Mouse (Mus musculus) c-Kit-positive CD71-negative TER-119-negative erythroid progenitor cells, embryonic 14.5 days (primary cell): ENCODE data around the gene Nsl1.

Experiments
- DNase-seq: peaks from one replicate; pipeline ENCODE4 v3.0.0-alpha.2; 2013; ENCODE audit warnings: low read depth

Nsl1 gene

DNA sequence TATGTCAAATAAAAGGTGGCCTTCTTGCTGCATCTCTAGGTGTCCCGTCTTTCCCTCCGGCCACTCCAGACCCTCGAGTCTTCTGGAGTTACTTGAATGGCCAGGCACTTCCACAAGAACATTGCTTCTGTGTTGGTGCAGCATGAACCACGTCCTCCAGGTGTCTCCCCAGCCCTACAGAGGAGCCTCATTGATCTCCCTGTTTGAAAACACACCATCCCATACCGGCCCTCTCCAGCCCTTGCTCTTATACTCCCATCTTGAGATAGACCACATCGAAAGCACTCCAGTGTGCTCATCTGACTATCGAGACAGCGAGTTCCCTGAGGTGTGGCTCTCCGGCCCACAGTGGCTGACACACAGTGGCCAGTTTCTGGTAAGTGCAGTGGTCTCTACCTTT lies 32.2 kb downstream of the Nsl1 start:
- no peak for DNase-seq

DNA sequence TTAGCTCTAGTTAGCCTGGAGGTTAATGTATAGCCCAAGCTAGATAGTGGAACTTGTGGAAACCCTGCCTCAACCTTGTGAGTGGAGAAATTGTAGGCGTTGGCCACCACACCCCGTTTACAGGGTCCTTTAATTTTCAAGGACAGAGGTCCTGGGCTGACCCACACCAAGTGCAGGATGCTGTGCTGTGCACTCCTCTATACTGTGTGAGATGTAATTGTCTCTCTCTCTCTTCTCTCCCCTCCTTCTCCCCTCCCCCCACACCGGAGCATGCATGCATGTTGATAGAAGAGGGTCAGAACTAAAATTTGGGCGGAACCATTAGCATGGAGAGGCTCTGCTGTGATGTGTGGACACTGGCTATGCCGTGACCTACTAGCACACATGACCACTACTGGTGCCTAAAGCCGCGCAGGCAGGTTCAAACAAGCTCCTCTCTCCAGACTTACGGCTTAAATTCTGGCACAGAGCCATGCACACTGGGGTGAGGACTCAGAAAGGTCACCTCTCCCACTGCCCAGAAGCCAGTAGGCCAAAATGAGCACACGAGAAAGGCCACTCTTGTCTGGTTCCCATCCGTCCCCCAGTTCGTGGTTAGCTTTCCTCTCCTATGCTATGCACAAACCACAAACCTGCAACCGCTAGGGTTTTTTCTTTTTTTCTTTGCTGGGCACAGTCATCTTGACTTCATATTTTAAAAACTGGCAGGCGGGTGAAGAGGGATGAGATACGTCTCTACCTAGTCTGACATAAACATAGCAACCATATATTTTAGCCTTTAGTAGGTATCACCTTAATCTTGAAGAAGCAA lies 34.3 kb downstream of the Nsl1 start:
- no peak for DNase-seq

GRCm38 (mm10) chr1:191097802-191098747 lies 35.3 kb downstream of the Nsl1 start, which contains the start of gene Batf3:
TSS of gene Batf3 (plus strand) at chr1:191097847.
- DNase-seq: no peak

- DNase-seq: no peak
Observed at GRCm38 (mm10) chr1:191099114-191099513, 36.3 kb downstream of the Nsl1 start.

DNA sequence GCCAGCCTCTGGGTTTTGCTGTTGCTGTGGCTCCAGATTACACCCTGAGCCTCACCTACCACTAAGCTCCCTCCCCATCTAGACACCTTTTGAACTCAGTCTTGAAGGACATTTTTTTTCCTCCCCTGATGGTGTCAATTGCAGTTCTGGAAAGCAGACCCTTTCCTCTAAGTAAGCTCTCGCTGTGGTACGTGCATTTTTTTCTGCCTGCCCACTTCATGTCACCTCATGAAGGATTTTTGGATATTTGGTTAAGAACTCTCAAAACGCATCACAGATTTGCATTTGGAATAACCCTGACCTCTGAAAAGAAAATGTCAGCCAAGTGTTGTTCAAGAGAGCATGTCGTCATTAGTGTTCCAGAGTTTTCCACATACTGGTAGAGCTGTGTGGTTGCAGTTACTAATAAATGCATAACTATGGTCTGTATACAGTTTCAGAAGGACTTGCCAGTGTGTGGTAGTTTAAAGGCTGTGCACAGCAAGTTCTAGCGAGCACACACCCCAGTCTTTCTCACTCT lies 37.0 kb downstream of the Nsl1 start:
- DNase-seq: no peak

- no peak for DNase-seq
Observed at GRCm38 (mm10) chr1:191102730-191103370, 40.0 kb downstream of the Nsl1 start.

DNA sequence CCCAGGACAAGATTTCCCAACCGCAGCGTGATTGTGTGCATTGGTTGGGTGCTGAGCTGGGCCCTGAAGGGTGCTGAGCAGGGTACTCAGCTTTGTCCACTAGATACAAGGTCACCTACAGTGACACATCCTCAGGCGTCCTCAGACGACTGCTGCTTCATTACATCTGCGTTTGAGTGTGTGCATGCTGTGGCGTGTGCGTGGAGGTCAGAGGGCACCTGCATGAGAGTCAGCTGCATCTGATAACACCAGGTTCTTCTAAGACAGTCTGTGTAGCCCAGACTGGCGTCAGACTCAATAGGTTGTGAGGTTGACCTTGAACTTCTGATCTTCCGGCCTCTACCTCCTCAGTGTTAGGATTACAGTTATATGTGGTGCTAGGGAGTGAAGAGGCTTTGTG lies 42.4 kb downstream of the Nsl1 start:
- no peak for DNase-seq

- DNase-seq: no peak
Observed at GRCm38 (mm10) chr1:191107306-191107705, 44.5 kb downstream of the Nsl1 start.

DNA sequence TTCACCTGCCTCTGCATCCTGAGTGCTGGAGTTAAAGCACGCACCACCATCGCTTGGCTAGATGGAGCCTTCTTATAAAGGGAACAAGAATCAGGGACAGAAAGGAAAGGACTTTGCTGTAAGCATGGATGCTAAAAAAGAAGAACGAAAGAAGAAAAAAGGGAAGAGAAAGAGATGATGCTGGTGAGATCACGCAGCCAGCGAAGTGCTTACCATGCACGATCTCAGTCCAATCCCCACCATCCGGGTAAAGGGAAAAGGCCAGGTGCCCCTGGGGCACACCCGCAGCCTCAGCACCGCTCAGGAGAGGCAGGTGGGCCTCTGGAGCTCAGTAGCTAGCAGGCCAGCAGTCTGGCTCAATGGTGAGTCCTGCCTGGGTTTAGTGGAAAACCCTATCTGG lies 47.1 kb downstream of the Nsl1 start:
- DNase-seq: no peak

- no peak for DNase-seq
Observed at GRCm38 (mm10) chr1:191111146-191111545, 48.3 kb downstream of the Nsl1 start.

DNA sequence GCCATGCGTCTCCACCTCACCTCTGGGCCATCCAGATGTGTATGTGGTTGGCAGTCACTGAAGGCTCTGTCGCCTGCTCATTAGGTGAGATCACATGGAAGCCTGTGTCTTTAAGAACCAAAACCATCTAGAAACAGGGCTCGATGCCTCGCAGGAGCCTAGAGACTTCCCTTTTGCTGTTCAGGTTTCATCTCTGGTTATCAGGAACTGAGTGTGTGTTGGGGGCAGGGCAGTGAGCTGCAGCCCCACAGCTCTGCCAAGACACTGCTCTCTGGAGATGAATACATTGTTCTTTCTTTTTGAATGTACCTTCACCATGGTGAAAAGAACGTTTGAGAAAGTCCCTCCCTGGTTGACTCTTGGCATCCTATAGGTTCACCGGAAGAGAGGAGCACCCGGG lies 52.1 kb downstream of the Nsl1 start:
- DNase-seq: no peak

DNA sequence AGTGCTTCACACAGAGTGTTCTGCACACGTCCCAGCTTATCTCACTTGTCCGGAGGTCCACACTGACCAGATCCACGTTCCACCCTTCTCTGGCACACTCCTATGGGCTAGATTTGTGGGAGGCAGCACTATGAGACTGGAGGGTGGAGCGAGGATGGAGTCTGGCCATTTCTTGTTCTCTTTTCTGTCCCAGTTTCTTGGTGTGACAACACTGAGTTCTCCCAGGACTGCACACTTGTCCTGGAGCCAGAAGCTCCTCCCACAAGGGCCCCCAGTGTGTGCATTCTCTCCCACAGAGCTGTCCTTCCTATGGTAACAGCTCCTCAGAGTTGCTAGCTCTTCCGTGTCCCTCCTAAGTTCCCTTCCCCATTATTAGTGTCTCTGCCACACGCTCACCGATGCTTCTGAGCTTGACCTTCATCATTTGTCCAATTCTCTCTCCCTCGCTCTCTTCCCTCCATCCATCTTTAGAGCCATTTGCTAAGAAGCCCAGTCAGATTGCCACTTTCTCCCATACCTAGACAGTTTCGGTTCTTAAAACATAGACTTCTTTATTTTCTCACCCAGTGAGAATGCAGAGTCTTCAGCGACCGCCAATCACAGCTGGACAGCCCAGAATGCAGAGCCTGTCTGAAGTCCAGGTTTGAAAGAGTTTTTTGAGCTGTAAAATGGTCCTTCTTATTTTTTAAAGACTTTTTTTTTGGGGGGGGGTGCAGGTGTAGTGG lies 52.9 kb downstream of the Nsl1 start:
- DNase-seq: no peak

- DNase-seq: no peak
Observed at GRCm38 (mm10) chr1:191122744-191123143, 59.9 kb downstream of the Nsl1 start.

GRCm38 (mm10) chr1:191123696-191124095 lies 60.9 kb downstream of the Nsl1 start:
- no peak for DNase-seq

GRCm38 (mm10) chr1:191124288-191124687 lies 61.5 kb downstream of the Nsl1 start:
- DNase-seq: no peak

DNA sequence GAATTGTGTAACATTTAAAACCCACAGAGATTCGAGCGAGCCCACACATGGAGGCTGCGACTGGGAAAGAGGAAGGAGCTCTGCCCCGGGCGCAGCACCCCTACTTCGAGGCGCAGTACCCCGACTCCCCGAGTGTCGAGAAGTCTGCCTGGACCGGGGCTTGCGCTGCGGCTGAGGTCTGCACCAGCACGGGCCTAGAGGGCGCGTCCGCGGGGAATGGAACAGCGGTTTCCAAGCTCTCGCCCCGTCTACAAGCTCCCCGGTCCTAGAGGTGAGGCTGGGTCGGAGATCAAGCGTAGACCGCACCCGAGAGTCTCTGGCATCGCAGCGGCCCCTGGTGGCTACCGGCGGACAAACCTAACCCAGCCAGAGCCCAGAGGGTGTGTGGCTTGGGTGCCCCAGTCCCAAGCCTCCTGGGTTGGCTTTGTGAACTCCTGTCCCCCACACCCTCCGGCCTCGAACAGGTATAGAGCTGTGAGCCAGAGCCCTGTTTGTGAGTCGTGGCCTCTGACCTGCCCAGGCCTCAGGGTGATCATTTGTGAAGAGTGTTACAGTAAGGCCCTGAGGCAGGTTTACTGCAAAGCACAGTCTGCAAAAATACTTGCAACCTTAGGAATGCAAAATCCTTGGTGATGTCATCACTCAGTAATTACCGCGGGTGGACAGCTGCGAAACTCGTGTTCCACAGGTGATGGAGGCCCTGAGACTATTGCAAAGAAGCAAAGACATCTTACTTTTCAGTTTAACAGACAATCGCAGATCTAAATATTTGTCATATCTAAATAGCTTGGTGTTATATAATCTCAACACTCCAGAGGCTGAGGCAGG lies 63.2 kb downstream of the Nsl1 start:
- DNase-seq: no peak

DNA sequence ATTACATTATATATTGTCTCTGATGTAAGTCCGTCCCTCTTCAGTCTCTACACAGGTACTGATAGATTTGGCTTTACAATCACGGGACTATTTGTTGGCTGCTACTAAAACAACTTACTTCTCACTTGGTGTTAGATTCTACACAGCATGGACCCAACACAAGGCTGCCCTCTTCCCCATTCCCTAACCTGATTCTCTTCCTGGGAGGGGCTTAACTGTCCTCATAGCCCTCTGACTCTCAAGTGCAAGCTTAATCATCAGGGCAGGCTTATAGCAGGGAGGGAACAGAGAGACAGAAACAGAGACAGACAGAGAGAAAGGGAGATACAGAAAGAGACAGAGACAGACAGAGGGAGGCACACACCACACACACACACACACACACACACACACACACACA lies 68.9 kb downstream of the Nsl1 start:
- DNase-seq: no peak

DNA sequence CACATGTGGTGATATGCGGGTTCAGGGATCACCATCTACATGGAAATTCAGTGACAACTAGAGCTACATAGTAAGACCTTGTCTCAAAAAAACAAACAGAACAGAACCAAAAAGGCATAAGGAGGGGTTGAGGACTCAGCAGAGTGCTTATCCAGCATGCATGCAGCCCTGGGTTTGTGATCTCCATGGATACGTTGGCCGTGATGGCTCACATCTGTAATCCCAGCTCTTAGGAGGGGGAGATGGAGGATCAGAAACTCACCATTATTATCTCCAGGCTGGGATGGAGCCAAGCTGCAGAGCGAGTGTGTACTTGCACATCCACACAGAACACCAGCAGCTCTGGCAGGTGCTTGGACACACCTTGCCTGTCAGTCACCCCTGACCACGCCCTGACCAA lies 69.4 kb downstream of the Nsl1 start:
- DNase-seq: no peak

GRCm38 (mm10) chr1:191132934-191133333 lies 70.1 kb downstream of the Nsl1 start:
- DNase-seq: no peak

DNA sequence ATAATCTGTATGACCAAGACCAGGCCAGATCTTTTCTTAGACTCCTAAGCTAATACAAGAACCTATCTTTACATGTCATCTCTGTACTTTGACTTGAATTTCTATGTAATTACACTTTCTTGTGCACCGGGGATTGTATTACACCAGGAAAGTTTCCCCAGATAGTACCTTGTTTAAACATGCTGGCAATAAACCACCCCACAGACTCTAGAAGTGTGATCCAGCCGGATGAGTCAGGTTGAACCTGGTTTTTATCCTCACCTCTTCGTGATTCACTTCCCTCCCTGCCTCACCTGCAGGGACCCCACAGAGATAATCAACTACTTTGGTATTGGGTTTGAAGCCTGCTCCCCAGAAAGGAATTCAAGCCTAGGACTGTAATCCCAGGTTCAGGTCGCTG lies 72.6 kb downstream of the Nsl1 start:
- no peak for DNase-seq
